18 mouse cellular contexts compared by ENCODE assay signal in the genomic region with DNA sequence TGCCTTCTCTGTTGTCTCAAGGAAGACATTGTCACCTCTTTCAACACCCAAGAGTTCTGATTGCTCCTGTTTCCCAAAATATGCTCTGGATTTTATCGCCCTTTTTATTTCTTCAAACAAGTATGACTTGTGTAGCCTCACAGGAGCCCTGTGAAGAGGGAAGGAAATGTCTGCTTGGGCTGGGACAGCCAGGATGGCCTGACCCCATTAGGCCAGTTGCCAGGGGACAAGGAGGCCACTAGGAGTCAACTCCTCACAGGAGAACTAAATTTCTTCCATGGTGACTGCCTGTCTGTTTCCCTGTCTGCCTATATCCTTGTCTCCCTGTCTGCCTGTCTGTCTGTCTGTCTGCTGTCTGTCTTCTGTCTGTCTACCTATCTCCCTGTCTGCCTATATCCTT. TPM values are rescaled to one million over a fixed set of nuclear protein-coding genes. Genes with fewer than 3 reads are reported as not detected.
DNase-seq lines count a peak whose midpoint lies in the region; ATAC-seq lines count a peak whose summit lies in the region.
"Had no signal": no experiment of that assay in that cellular context is flagged by ENCODE, and none has a peak within 500 bp of the region (broad histone marks: within the 10 kb centered on the region; RNA-seq: fewer than 3 reads in every experiment).

No protein-coding gene starts in this region.

- ATAC-seq in embryonic facial prominence, embryonic 13.5 days (ENCODE audit: insufficient number of reproducible peaks, insufficient read depth, low FRiP score, low TSS enrichment, low read depth): no peak
- ATAC-seq in limb, embryonic 13.5 days (ENCODE audit: low FRiP score, low read depth): no peak
- ATAC-seq: liver, postnatal 0 days had no signal

- no peak overlapping the region for H3K4me2 ChIP-seq in embryonic facial prominence, embryonic 13.5 days
- no peak overlapping the region for H3K4me2 ChIP-seq in limb, embryonic 13.5 days (replicated peaks)
- H3K4me2 ChIP-seq: heart, embryonic 13.5 days; hindbrain, embryonic 15.5 days had no signal

- H3K9me3 ChIP-seq in embryonic facial prominence, embryonic 13.5 days: no peaks in the 10 kb centered on the region
- no peaks in the 10 kb centered on the region for H3K9me3 ChIP-seq in limb, embryonic 13.5 days
- H3K9me3 ChIP-seq: heart, embryonic 13.5 days; hindbrain, embryonic 15.5 days had no signal

- H3K27me3 ChIP-seq in embryonic facial prominence, embryonic 13.5 days: no peaks in the 10 kb centered on the region
- 0 out of 2 replicates have a peak, but pooled peaks cover 13% of the 10 kb centered on the region for H3K27me3 ChIP-seq in limb, embryonic 13.5 days
- H3K27me3 ChIP-seq: hindbrain, embryonic 15.5 days had no signal

- no peaks in the 10 kb centered on the region for H3K36me3 ChIP-seq in embryonic facial prominence, embryonic 13.5 days
- no peaks in the 10 kb centered on the region for H3K36me3 ChIP-seq in limb, embryonic 13.5 days
- H3K36me3 ChIP-seq: heart, embryonic 13.5 days; hindbrain, embryonic 15.5 days had no signal

- peak overlapping the region; percentile 90 for H3K27ac ChIP-seq in embryonic facial prominence, embryonic 13.5 days
- H3K27ac ChIP-seq in limb, embryonic 13.5 days: 0 out of 2 replicates have a peak overlapping the region, but pooled peaks have one; percentile 11
- H3K27ac ChIP-seq: heart, embryonic 13.5 days; hindbrain, embryonic 15.5 days; layer of hippocampus, adult 2 months; stomach, postnatal 0 days had no signal

- DNase-seq in heart, adult 18-20 months: peak; percentile 34 to 41
- DNase-seq in heart, adult 8-10 months (ENCODE audit: low spot score): no peak
- DNase-seq in adrenal gland, postnatal 25 days: peak; percentile 15
- DNase-seq in embryo, embryonic 9.5 days (ENCODE audit: extremely low spot score): no peak
- DNase-seq in left cerebral cortex, adult 8-10 months (ENCODE audit: low spot score in 2 of 2): no peak
- no peak for DNase-seq in thymus, postnatal 25 days
- DNase-seq: cerebellum, postnatal 10 days; liver, postnatal 0 days; midbrain, embryonic 14.5 days; thymus, postnatal 4 days had no signal

- WGBS in embryonic facial prominence, embryonic 13.5 days: 94% methylated on average over 1 of the region's 1 CpGs
- WGBS in limb, embryonic 13.5 days: 77% methylated on average over 1 of the region's 1 CpGs

- no peak overlapping the region for H3K4me3 ChIP-seq in embryonic facial prominence, embryonic 13.5 days
- H3K4me3 ChIP-seq in limb, embryonic 13.5 days: no peak overlapping the region
- H3K4me3 ChIP-seq: heart, embryonic 13.5 days; hindbrain, embryonic 15.5 days; layer of hippocampus, adult 2 months had no signal

- peaks cover 34% of the 10 kb centered on the region for H3K4me1 ChIP-seq in embryonic facial prominence, embryonic 13.5 days
- peaks cover 43% of the 10 kb centered on the region for H3K4me1 ChIP-seq in limb, embryonic 13.5 days

- H3K9ac ChIP-seq in embryonic facial prominence, embryonic 13.5 days: no peak overlapping the region
- H3K9ac ChIP-seq in limb, embryonic 13.5 days: no peak overlapping the region
- H3K9ac ChIP-seq: heart, embryonic 13.5 days; hindbrain, embryonic 15.5 days; liver, postnatal 0 days had no signal

RNA-seq across cellular contexts. Expression of gene Scube1, which starts 17.2 kb away (rescaled TPM):
- total RNA-seq in heart, adult 18-20 months (2021): under 1 TPM; 0.62 to 0.72 TPM
- under 1 TPM; 0.59 to 0.97 (median 0.84) TPM for total RNA-seq in heart, adult 8-10 months (2022)
- total RNA-seq in adrenal gland, postnatal 25 days (2021): 3.9 and 4.8 TPM in 2 replicates
- 22.9 and 24.1 TPM in 2 replicates for polyA plus RNA-seq in embryonic facial prominence, embryonic 13.5 days (2015; fragmentation: Nextera tagmentation; extraction: Ambion mirVana)
- polyA plus RNA-seq in limb, embryonic 13.5 days (2015; fragmentation: Nextera tagmentation; extraction: Ambion mirVana): 18.5 and 22.0 TPM in 2 replicates
- 10 to 100 TPM; 44.7 to 51.8 (median 45.4) TPM for total RNA-seq in left cerebral cortex, adult 8-10 months (2022)
- total RNA-seq: MEL had no signal

RNA-seq across cellular contexts. Expression of gene Mpped1, which starts 37.2 kb away (rescaled TPM):
- not detected for total RNA-seq in heart, adult 18-20 months (2021)
- total RNA-seq in heart, adult 8-10 months (2022): not detected
- total RNA-seq in adrenal gland, postnatal 25 days (2021): not detected in 2 replicates
- 12.1 and 12.8 TPM in 2 replicates for polyA plus RNA-seq in embryonic facial prominence, embryonic 13.5 days (2015; fragmentation: Nextera tagmentation; extraction: Ambion mirVana)
- 8.0 and 9.3 TPM in 2 replicates for polyA plus RNA-seq in limb, embryonic 13.5 days (2015; fragmentation: Nextera tagmentation; extraction: Ambion mirVana)
- 100 to 1,000 TPM; 172 to 194 (median 178) TPM for total RNA-seq in left cerebral cortex, adult 8-10 months (2022)
- total RNA-seq: MEL had no signal
- polyA plus RNA-seq: liver, postnatal 0 days; small intestine, adult 2 months had no signal

Comparison
In these comparisons a context has a peak if more than half of its experiments do, and no peak if none do; other contexts are left out.
1. DNase-seq: peak in heart, adult 18-20 months (2 of 2) and adrenal gland, postnatal 25 days (single experiment); none in heart, adult 8-10 months (single experiment), embryo, embryonic 9.5 days (single experiment), left cerebral cortex, adult 8-10 months (0 of 2) and thymus, postnatal 25 days (single experiment).
2. RNA of gene Mpped1, which starts 37.2 kb away (total RNA-seq): 172 to 194 TPM in left cerebral cortex, adult 8-10 months; not detected in heart, adult 8-10 months, not detected in heart, adult 18-20 months and not detected in adrenal gland, postnatal 25 days; every median in the first group is over 100 times any median in the second.